Mouse (Mus musculus) liver, postnatal 0 days (tissue): ENCODE measurements at regions not wholly inside any gene's neighbourhood (a gene's known extent, or its start where the extent isn't known, plus 50 kb on each side); places are given as distances from the start of the nearest gene placed in this dataset.

Experiments
- CTCF ChIP-seq: sonication (generic); IDR thresholded peaks from 2 replicates; pipeline ENCODE4 v1.5.1; 2016; ENCODE audit warnings: antibody characterized with exemption, low read depth
- EP300 ChIP-seq: IDR thresholded peaks from 2 replicates; pipeline ENCODE4 v1.6.1; 2016; ENCODE audit warnings: antibody characterized with exemption, low read depth, mild to moderate bottlenecking

DNA sequence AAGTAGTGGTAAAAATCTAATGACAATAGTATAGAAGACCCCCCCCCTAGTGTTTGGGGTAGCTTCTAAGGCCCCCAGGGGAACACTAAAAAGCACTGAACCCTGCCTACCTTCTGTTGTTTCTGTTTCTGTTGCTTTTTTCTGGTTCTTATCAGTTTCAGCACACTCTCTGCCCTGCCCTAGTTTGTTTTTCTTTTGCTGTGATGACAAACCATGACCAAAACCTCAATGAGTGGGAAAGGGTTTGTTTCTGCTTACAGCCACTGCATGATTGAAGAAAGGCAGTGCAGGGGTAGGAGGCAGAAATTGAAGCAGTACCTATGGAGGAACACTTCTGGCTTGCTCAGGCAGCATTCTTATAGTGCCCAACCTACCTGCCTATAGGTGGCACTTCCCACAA, 181.1 kb upstream of the P2ry1 start:
- peak; percentile 93 for TF ChIP-seq EP300
- no peak for TF ChIP-seq CTCF
